Mouse (Mus musculus) adrenal gland, adult 2 months (tissue): ENCODE data around the gene Ier5l. TPM values are rescaled to one million over a fixed set of nuclear protein-coding genes. Genes with fewer than 3 reads are reported as not detected.

Experiments used
- DNase-seq: peaks from one replicate; pipeline ENCODE4 v3.0.0; 2021
- long read RNA-seq: library from polyadenylated mRNA; stranded (forward); transcript quantifications from one replicate; pipeline ENCODE4 v2.0.0, GENCODE M21; 2021
- polyA plus RNA-seq: library from polyadenylated mRNA; depleted of rRNA; stranded (reverse); fragments of >200 nt; gene quantifications from 2 replicates; pipeline ENCODE4 v1.2.3, GENCODE M21; 2012; rRNA removed
- total RNA-seq, 2 experiments: library from RNA; stranded (reverse); gene quantifications; 2 replicates each; pipeline ENCODE4 v1.2.3; 2021

The Ier5l gene
- total RNA-seq (1 to 10 TPM; 2.4 to 7.8 TPM), polyA plus RNA-seq (30.6 and 39.4 TPM in 2 replicates)
- long read RNA-seq, transcript Ier5l-201 (1 exons, 2,683 nt): major isoform, 10 of 10 reads
- long read RNA-seq, partial matches to known transcripts: 0 of 10 reads
- long read RNA-seq, other reads (novel, unspliced or antisense): 0 of 10 reads

- DNase-seq: peak; percentile 97
These were observed at the start of gene Ier5l for GRCm38 (mm10) chr2:30474039-30474438. Gene Ier5l, minus strand, starts transcription at chr2:30474219.

DNA sequence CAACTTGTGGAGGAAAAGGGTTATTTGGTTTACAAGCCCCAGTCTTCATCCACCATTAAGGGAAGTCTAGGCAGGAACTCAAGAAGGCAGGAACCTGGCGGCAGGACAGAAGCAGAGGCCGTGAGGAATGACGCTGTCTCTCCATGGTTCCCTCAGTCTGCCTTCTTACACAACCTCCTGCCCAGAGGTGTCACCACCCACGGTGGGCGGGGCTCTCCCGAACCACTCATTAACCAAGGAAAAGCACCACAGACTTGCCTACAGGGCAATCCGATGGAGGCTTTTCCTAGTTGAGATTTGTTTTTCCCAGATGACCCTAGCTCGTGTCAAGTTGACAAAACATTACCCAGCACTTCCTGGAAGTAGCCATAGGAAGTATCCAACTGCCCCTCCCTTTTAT is 49.7 kb upstream of the Ier5l start:
- DNase-seq: no peak

DNA sequence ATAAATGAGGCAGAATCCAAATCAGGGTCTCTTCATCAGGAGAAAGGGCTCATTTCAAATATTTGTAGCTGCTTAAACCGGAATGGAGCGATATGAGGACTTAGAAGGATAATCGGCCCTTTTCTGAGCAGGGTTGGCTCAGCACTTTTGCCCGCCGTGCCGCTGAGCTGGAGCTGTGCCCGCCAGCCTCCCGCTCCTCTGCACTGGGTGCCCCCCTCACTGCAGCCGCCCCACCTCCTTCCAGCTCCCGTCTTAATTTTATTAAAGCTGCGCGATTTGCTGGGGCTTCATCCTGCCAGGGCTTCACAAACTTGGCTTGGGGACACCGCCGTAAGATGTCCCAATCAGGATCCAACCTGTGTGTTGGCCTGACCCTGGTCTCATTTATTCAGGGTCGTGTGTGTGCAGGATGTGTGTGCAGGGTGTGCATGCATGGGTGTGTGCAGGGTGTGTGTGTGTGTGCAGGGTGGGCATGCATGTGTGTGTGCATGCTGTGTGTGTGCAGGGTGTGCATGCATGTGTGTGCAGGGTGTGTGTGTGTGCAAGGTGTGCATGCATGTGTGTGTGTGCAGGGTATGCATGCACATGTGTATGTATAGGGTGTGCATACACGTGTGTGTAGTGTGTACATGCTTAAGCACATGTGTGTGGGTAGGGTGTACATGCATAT is 36.8 kb upstream of the Ier5l start:
- DNase-seq: no peak

DNA sequence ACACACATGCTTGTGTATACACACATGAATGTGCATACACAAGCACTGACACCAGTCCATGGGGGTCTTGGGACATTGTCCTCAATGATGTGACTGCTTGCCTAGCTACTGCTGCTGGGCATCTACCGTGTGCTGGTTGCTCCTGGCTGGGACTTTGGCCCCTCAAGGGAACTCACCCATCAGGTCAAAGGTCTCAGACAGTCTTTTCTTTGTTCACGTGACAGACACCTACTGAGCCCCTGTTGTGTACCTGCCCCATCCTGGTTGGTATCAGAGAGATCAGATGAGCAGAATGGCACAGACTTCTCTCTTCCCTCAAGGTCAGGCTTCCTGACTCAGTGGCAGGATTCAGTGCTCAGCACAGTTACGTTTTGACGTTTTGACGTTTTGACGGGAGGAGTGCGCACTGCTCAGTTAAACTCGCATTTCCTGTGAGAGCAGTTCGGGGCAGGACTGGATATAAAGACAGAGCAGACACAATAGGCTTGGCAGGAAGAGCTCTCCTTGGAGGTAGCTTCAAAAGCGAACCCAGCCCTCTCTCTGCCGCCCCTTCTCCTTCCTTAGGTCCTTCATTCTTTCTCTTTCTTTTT is 33.2 kb upstream of the Ier5l start:
- no peak for DNase-seq

DNA sequence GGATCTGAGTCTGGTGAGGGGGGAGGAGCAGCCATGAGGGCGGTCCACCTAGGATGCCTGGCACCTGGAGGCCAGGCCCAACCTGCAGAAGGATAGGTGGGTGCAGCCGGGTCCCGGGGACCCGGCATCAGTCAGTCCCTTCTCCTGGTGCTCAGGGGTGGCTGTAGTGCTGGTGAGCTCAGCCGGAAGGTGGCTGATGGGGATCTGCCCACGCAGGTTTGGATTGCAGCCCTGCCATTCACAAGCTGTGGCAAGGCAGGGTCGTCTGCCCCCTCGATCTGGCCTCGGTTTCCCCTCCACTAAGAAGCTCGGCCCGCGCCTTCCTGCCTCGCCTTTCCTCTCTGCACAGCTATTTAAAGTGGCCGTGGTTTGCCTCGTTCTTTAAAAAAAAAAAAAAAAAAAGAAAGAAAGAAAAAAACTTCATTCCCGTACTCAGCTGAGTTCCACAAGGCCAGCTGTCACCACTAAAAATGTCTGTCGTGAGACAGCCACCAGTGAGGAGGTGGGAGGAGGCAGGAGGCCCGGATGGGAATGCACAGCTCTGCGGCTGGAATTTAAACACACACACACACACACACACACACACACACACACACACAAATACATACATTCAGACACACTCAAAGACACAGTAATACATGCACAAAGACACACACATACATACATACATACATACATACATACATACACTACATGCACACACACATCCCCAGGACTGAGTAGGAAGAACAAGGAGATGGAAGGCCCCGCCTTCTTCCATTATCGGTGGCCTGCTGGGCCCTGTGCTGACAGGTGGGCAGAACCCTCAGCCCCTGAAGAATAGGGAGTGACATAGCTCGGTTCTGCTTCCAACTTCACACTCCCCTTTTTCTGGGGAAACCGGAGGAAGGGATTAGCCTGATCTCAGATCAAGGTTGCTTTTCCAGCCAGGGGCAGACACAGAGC is 29.9 kb upstream of the Ier5l start:
- DNase-seq: peak; percentile 33

DNA sequence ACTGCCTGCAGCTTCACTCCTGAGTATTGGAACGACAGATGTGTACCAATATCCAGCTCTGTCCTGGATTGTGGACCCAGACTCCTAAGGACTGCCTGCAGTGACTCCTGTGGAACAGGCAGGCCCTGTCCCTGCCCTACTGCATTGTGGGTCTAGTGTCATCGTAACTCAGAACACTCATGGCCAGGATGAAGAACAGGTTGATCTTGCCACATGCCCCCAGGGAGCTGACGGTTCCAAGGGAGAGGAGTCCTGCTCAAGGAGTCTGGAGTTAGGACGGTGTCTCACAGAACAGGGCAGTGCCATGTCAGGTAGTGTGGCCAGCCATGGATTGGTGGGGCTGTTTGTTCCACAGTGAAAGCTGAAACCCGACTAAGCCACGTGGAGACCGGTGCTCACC is 27.7 kb upstream of the Ier5l start:
- no peak for DNase-seq

DNA sequence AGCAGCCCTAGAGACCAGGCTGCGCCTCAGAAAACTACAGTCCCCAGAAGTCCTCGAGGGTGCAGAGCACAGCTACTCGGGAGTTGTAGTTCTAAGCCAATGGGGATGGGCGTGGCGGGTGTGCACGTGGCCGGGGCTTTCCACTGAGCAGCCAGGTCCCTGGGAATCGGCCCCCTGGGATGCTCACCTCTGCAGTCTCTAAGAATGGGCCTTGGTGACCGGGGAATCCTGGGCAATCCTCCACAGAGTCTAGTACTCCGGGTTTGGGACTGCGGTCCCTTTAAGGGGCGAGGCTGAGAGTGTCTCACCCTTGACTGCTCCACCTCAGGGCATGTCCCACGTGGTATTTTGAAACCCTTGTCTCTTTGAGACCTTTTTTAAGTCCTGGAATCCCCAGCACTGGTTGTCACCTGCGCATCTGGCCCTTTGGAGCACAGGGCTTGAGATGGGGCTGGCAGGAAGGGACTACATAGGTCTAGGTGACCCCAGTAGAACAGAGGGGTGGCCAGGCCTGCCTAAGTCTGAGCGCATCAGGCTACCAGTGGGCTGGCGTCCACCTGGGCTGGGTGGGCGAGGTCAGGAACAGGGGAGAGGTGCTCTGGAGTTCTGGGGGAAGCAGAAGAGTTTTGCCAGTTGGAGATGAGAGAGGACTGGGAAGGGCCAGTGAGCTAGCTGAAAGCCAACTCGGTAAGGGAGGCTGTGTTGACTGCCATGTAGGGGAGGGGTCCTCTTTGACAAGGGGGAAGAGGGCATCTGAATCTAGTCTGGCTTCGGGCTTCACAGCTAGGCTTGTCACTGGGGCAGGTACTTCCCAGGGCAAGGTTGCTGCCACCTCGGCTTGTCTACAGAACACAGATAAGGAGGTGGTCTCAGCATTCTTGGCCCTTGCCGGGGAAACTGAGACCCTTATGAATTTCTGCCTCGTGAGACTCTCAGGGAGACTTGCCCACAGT is 22.2 kb upstream of the Ier5l start:
- DNase-seq: peak; percentile 80

GRCm38 (mm10) chr2:30495000-30495908 is 21.2 kb upstream of the Ier5l start:
- DNase-seq: no peak

GRCm38 (mm10) chr2:30490384-30490783 is 16.4 kb upstream of the Ier5l start:
- DNase-seq: no peak

DNA sequence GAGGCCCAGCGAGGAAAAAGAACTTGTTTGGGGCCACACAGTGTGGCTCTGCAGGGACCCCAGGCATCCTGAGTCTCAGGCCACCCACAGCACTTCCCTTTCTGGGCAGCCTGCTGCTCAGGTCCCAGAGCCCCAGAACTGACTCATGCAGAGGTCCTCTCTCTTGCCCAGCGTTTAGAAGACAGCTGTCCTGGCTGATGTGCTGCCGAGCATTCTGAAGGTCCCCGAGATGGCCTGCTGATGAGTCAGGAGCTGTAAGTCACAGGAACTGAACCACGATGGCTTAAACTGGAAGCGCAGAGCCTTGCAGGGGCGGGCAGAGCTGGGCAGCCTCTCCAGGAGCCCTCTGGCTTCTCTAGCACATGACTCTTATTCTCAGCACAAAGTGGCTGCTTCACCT is 13.6 kb upstream of the Ier5l start:
- DNase-seq: peak; percentile 86

DNA sequence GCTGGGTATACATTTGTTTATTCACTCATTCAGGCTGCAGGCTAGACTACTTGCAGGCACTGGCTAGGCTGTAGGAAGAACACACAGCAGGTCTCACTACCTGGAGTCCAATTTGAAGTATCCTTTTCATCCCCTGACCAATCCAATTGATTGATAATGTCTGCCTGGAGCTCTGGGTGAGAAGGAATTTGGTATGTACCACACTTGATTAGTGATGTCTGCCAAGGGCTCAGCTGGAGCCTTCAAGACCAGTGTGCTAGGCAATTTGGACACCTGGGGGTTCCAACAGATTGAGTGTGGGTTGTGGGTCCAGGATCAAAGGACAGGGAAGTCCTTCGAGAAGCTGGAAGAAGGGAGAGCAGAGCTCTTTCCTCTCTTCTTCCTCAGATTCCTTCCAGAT is 4.5 kb upstream of the Ier5l start:
- DNase-seq: no peak

DNA sequence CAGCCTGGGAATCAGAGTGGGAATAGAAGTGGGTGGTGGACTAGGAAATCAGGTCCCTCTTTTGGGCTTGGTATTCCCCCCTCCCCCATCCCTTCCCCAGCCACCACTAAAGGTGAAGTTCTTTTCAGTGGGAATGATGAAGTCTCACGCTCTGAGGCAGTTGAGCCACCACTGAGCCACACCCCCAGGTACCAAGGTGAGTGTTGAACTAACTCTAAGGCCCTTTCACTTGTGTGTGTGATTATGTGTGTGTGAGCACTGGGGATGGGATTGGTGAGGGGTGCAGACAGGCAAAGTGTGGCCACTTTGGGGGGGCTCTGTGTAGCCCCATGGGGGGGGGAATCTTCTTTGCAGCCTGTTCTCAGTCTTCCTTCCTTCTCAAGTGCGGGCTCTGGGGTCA is 2.2 kb upstream of the Ier5l start:
- DNase-seq: no peak

GRCm38 (mm10) chr2:30475457-30475856 is 1.4 kb upstream of the Ier5l start:
- DNase-seq: no peak

DNA sequence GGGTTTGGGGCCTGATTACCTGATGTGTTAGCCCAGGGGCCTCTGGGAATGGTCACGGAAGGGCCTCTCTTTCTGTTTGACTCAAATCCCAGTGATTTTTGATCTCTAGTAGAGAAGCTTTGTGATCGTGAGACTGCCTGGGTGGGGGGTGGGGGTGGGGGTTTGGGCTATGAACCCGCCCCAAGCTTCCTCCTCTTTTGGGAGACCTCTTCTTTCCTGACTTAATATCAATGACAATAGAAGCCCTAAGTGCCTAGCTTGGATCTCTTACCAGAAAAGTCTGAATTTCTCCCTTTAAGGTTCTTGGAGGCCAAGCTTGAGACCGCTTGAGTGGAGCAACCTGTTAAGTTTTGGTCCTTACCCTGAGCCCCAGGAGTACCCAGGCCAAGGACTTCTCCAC is 757 bp upstream of the Ier5l start:
- no peak for DNase-seq

- DNase-seq: peak; percentile 83
These were observed 488 bp downstream of the Ier5l start for GRCm38 (mm10) chr2:30473431-30474031.

DNA sequence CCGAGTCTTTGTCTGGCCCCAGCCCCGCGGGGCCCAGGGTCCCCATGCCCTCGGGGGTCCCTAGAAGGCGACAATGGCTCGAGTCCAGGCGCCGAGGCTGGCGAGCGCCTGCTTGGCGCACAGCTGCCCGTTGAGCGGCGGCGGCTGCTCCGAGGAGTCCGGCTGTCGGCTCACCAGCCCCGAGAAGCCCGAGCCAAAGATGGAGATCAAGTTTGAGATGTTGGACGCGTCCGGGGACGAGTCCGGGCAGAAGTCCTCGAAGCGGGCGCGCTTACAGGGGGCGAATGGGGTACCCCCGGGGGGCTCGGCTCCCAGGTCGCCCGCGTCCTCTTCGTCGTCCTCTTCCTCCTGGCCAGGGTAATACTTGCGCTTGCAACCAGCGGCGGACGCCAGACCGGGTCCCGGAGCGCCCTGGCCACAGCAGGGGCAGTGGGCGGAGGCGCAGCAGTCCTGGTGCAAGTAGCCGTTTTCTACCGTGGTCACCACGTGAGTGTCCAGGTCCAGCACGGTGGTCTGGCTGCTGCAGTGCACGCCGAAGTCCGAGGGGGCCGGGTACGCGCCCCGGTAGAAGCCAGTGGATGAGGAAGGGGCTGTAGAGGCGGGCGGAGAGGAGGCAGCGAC is 1.2 kb downstream of the Ier5l start:
- DNase-seq: peak; percentile 75

GRCm38 (mm10) chr2:30471795-30472720 is 2.0 kb downstream of the Ier5l start:
- DNase-seq: peak; percentile 93

- peak; percentile 30 for DNase-seq
These were observed 3.0 kb downstream of the Ier5l start for GRCm38 (mm10) chr2:30471051-30471450.
